Mouse (Mus musculus): Measurements from ENCODE around the gene Tdp2. TPM values are rescaled to one million over a fixed set of nuclear protein-coding genes. Genes with fewer than 3 reads are reported as not detected.
A peak's percentile ranks its signal among the peaks of the same experiment; 100 is the strongest.

Gene Tdp2
- polyA plus RNA-seq, 1 experiment from 2014 or later: 75.0 TPM

DNA sequence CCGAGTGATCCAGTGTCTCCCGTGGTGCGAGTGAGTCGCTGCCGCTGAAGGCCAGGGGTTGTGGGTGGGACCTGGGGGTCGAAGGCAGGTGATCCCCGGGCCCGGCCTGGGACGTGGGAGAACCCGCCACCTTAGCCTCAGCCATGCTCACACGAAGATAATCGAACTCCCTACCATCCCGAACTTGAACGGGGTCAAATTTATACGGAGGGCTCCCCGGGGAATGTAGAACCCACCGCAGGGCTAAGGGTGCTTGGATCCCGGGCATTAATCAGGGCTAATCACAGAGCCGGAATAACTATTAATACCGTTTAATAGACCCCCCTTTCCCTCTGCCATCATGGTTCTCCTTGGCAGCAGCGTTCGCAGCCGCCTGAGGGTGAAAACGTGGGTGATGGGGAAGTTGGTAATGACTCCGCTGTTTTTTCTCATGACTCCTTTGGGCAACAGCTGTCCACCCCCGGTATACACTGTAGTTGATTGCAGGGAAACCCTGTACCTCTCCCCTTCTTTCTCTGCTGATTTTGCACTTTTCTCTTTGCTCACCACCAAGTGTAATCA lies 29.3 kb upstream of the Tdp2 start:
- peak overlapping the region; percentile 100 for H3K4me3 ChIP-seq (replicated peaks)
- H3K27me3 ChIP-seq: no peaks in the 10 kb centered on the region
- H3K9ac ChIP-seq: peak overlapping the region; percentile 99
- no peak for ATAC-seq (ENCODE audit: low FRiP score)
- peak overlapping the region; percentile 99 for H3K27ac ChIP-seq
- peak overlapping the region; percentile 82 for H3K4me2 ChIP-seq
- H3K9me3 ChIP-seq: no peaks in the 10 kb centered on the region
- peaks cover 26% of the 10 kb centered on the region for H3K4me1 ChIP-seq
- WGBS: under 1% methylated on average over 26 of the region's 26 CpGs
- H3K36me3 ChIP-seq (replicated peaks): peaks cover 13% of the 10 kb centered on the region

DNA sequence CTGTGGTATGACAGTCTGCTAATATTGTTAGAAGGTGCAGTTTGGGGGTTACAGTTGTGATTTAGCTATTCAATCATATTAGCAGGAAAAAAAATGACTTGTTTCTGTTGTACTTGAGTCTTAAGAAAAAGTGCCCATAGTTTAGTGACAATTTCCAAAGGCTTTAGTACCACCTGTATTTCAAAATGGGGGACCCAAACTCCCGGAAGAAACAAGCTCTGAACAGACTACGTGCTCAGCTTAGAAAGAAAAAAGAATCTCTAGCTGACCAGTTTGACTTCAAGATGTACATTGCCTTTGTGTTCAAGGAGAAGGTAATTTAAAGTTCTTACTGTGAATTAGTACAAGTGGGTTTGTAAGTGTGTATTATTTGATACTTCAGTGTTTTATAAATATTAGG lies 28.3 kb upstream of the Tdp2 start:
- 21% methylated on average over 2 of the region's 2 CpGs for WGBS
- Histone ChIP-seq H3K4me3 (replicated peaks) (peak overlapping the region; percentile 100), H3K4me2 (peak overlapping the region; percentile 82), H3K9ac (peak overlapping the region; percentile 99), H3K4me1 (peaks cover 26% of the 10 kb centered on the region), H3K27me3 (no peaks in the 10 kb centered on the region), H3K9me3 (no peaks in the 10 kb centered on the region), H3K27ac (no peak overlapping the region), H3K36me3 (replicated peaks) (peaks cover 23% of the 10 kb centered on the region)
- no peak for ATAC-seq (ENCODE audit: low FRiP score)

DNA sequence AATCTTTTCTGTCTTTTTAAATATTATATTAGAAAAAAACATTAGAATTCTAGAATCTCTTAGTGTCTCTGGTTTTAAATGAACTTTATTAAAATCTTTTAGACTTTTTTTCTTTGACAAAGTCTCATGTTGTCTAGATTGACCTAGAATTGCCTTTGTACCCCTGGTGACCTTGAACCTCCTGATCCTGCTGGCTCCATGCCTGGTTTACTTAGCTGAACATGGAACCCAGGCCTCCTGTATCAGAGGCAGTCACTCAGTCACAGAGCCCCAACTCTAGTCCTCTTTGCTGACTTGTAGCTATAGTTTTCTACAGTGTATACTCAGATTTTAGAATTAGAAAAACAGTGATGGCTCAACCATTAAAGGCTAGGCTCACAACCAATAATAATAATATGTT lies 25.4 kb upstream of the Tdp2 start:
- H3K9ac ChIP-seq: no peak overlapping the region
- no peak for ATAC-seq (ENCODE audit: low FRiP score)
- H3K4me2 ChIP-seq: no peak overlapping the region
- H3K27me3 ChIP-seq: no peaks in the 10 kb centered on the region
- peaks cover 26% of the 10 kb centered on the region for H3K4me1 ChIP-seq
- H3K9me3 ChIP-seq: no peaks in the 10 kb centered on the region
- no peak overlapping the region for H3K4me3 ChIP-seq (replicated peaks)
- no peak overlapping the region for H3K27ac ChIP-seq
- H3K36me3 ChIP-seq (replicated peaks): peaks cover 49% of the 10 kb centered on the region

DNA sequence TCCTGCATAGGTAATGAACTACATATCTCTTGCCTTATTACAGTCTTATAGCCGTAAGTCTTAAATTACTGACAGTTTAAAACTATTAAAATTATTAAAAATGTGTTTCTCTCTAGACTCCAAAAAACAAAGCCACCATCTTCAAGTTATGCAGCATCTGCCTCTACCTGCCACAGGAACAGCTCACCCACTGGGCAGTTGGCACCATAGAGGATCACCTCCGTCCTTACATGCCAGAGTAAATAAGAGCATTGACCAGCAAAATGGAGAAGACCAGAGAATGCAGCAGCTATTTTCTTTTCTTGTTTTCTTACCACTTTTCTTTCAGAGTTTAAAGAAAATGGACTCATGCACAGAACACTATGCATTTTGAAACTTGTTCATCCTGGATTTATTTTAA lies 19.0 kb upstream of the Tdp2 start:
- H3K4me2 ChIP-seq: no peak overlapping the region
- no peak overlapping the region for H3K27ac ChIP-seq
- no peaks in the 10 kb centered on the region for H3K9me3 ChIP-seq
- ATAC-seq (ENCODE audit: low FRiP score): no peak
- no peak overlapping the region for H3K4me3 ChIP-seq (replicated peaks)
- H3K4me1 ChIP-seq: no peaks in the 10 kb centered on the region
- 95% methylated on average over 2 of the region's 2 CpGs for WGBS
- H3K9ac ChIP-seq: no peak overlapping the region
- no peaks in the 10 kb centered on the region for H3K27me3 ChIP-seq
- peaks cover 75% of the 10 kb centered on the region for H3K36me3 ChIP-seq (replicated peaks)

DNA sequence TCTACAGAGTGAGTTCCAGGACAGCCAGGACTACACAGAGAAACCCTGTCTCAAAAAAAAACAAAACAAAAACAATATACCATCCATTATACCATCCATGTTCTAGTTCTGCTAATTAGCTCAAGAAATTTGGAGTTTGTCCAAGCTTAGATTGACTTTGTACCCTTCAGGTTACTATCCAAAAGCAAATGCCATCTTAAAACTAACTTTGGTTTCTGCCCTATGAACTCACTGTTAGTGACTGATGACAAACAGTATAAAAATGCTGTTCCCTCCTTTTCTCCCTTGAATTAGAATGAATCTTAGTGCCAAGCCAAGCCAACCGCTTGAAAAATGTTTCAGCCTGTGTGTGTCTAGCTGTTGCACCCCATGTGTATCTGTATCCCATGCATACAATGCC lies 16.9 kb upstream of the Tdp2 start:
- Histone ChIP-seq H3K9ac (no peak overlapping the region), H3K27me3 (no peaks in the 10 kb centered on the region), H3K9me3 (no peaks in the 10 kb centered on the region), H3K4me2 (no peak overlapping the region), H3K36me3 (replicated peaks) (peaks cover 65% of the 10 kb centered on the region), H3K4me1 (no peaks in the 10 kb centered on the region), H3K27ac (no peak overlapping the region), H3K4me3 (replicated peaks) (no peak overlapping the region)
- no peak for ATAC-seq (ENCODE audit: low FRiP score)
- WGBS: 78% methylated on average over 1 of the region's 1 CpGs

DNA sequence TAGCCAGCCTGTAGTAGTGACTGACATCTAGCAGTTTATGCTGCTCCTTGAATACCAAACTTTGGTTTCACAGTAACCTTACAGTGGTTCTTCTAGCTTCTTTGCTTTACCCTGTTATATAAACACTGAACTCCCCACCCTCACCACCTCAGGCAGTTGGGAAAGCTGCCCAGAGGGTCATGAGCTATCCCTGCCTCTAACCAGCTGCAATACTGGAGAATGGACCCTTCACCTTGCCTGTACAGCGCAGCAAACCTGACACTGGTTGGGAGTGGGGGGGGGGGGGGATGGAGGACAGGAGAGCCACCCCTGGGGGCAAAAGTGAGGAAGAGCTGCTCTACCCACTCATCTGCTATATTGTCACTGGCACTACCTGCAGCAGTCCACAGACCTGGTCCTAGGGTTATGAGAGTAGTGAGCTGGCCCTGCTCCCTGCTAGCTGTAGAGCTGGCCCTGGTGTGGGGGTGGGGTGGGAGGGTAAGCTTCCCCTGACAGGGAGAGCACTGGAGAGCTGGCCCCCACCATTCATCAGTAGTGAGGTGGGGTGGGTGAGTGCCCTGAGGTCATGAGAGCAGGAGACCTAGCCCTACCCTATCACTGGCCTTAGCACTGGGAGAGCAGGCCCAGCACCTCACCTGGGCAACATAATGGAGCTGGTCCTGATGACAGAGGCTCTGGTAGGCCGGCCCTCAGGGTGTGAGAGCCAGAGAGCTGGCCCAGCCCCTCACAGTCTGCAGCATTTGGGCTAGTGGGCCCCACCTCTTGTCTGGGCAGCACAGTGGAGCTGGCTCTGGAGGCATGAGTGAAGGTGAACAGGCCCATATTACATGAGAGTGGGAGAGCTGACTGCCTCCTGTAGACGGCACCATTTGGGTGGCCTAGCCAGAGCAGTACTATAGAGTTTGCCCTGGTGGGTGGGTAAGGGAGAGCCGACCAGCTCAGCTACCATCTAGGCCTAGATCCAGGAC lies 15.1 kb upstream of the Tdp2 start:
- Histone ChIP-seq H3K27ac (no peak overlapping the region), H3K36me3 (replicated peaks) (peaks cover 47% of the 10 kb centered on the region), H3K4me1 (no peaks in the 10 kb centered on the region), H3K27me3 (no peaks in the 10 kb centered on the region), H3K9ac (no peak overlapping the region), H3K9me3 (no peaks in the 10 kb centered on the region), H3K4me2 (no peak overlapping the region), H3K4me3 (replicated peaks) (no peak overlapping the region)
- WGBS: 79% methylated on average over 4 of the region's 4 CpGs
- peak; percentile 71 for ATAC-seq (ENCODE audit: low FRiP score)

DNA sequence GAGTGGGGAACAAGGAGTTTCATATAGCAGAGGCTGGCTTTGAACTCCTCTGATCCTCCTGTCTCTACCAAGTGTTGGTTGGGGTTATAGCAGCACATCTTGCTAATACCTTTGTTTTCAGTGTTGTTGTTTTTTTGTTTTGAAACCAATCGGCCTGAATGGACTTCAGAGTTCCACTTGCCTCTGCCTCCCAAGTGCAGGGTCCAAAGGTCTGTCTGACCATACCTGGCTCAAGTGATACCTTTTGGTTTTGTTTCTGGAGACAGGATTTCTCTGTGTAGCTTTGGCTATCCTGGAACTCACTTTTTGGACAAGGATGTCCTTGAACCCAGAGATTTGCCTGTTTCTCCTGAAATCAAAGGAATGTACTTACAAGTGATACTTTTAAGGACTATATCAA lies 11.5 kb upstream of the Tdp2 start:
- WGBS: 65% methylated on average over 1 of the region's 1 CpGs
- no peaks in the 10 kb centered on the region for H3K27me3 ChIP-seq
- no peak overlapping the region for H3K27ac ChIP-seq
- ATAC-seq (ENCODE audit: low FRiP score): no peak
- no peaks in the 10 kb centered on the region for H3K9me3 ChIP-seq
- H3K4me3 ChIP-seq (replicated peaks): no peak overlapping the region
- H3K4me1 ChIP-seq: no peaks in the 10 kb centered on the region
- H3K4me2 ChIP-seq: no peak overlapping the region
- H3K9ac ChIP-seq: no peak overlapping the region
- peaks cover 20% of the 10 kb centered on the region for H3K36me3 ChIP-seq (replicated peaks)

DNA sequence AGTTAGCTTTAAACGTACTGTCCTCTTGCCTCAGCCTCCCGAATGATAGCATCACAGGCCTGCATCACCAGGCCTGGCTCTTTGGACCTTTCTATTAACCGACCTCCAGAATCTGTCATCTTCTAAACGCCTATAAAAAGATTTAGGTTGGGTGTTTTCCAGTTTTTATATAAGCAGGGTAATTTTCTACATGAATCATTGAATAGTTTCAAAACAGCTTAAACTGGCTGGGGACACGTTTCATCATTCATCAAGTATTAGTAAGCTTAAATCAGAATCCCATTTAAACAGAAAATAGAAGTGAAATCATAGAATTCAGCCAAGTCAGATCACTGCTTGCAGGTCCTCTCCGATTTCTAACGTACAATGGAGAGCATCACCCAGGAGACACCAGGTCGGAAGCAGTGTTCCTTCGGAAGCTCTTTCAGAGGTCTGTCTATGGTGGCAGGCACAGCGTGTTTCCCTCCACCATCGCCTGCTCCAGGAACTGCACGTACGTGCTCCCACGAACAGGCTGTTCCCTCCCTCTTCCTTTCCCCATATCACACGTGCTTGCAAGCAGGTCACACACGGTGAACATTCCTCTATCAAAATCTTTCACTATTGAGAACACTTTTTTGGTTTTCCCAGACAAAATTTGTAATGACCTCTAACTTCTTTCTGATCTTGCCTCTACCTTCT lies 8.7 kb upstream of the Tdp2 start:
- Histone ChIP-seq H3K4me2 (no peak overlapping the region), H3K4me3 (replicated peaks) (no peak overlapping the region), H3K27ac (no peak overlapping the region), H3K4me1 (no peaks in the 10 kb centered on the region), H3K9ac (no peak overlapping the region), H3K36me3 (replicated peaks) (0 out of 2 replicates have a peak, but pooled peaks cover 8% of the 10 kb centered on the region), H3K27me3 (no peaks in the 10 kb centered on the region), H3K9me3 (no peaks in the 10 kb centered on the region)
- ATAC-seq (ENCODE audit: low FRiP score): no peak
- 93% methylated on average over 16 of the region's 16 CpGs for WGBS

DNA sequence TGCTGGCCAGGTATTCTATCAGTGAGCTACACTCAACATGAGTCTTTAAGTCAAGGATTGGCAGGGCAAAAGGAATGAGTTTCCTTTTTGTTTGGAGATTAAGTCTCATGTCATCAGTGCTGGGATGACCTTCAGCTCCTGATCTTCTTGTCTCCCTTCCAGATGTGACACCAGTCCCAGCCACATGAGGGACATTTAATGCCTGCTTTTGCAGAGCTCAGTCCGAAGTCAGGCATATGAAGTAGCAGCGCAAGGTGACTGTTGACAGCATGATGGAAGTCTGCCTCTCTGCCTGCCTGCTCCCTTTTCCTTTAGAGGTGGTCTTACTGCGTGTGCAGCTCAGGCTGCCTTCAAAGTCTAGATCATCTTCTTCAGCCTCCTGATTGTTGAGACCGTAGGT lies 6.8 kb upstream of the Tdp2 start:
- H3K27ac ChIP-seq: no peak overlapping the region
- H3K9me3 ChIP-seq: no peaks in the 10 kb centered on the region
- H3K4me2 ChIP-seq: no peak overlapping the region
- no peaks in the 10 kb centered on the region for H3K36me3 ChIP-seq (replicated peaks)
- no peak for ATAC-seq (ENCODE audit: low FRiP score)
- H3K4me3 ChIP-seq (replicated peaks): no peak overlapping the region
- H3K9ac ChIP-seq: no peak overlapping the region
- no peaks in the 10 kb centered on the region for H3K4me1 ChIP-seq
- H3K27me3 ChIP-seq: no peaks in the 10 kb centered on the region
- 96% methylated on average over 4 of the region's 4 CpGs for WGBS

DNA sequence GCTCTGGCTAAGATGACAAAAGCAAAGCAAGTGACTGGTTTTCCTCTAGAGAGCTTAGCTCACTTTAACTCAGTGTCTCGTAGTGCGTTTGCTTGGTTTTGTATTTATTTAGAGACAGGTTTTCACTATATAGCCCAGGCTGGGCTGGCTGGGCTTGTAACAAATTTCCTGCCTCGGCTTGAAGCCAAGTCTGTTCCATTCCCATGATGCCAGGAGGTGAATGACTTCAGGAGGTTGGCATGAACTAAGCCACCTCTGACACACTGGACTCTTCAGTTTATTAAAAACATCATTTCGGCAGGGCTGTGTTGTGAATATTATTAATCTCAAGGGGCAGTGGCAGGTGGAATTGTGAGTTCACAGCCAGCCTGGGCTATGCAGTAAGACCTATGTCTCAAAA lies 5.9 kb upstream of the Tdp2 start:
- Histone ChIP-seq H3K4me1 (peaks cover 1% of the 10 kb centered on the region), H3K9ac (no peak overlapping the region), H3K9me3 (no peaks in the 10 kb centered on the region), H3K36me3 (replicated peaks) (no peaks in the 10 kb centered on the region), H3K4me3 (replicated peaks) (no peak overlapping the region), H3K27me3 (no peaks in the 10 kb centered on the region), H3K4me2 (no peak overlapping the region), H3K27ac (no peak overlapping the region)
- WGBS: 92% methylated on average over 4 of the region's 4 CpGs
- no peak for ATAC-seq (ENCODE audit: low FRiP score)

DNA sequence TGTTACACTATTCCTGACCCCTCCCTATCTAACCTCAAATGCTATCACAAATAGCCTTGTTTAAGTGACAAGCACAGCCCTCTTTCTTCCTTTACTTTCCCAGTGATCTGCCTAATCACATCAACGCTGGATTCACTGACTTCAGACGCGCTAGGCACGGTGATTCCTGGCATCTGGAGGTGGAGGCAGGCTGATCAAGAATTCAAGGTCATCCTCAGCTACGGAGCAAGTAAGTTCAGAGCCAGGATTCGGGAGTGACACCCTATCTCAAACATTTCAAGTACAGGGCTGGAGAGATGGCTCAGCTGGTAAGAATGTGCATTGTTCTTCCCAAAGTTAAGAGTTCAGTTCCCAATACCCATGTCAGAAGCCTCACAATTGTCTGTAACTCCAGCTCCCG lies 5.4 kb upstream of the Tdp2 start:
- Histone ChIP-seq H3K27me3 (no peaks in the 10 kb centered on the region), H3K4me1 (peaks cover 4% of the 10 kb centered on the region), H3K36me3 (replicated peaks) (no peaks in the 10 kb centered on the region), H3K27ac (no peak overlapping the region), H3K4me3 (replicated peaks) (no peak overlapping the region), H3K9me3 (no peaks in the 10 kb centered on the region), H3K4me2 (no peak overlapping the region), H3K9ac (no peak overlapping the region)
- WGBS: 85% methylated on average over 7 of the region's 7 CpGs
- ATAC-seq (ENCODE audit: low FRiP score): no peak

DNA sequence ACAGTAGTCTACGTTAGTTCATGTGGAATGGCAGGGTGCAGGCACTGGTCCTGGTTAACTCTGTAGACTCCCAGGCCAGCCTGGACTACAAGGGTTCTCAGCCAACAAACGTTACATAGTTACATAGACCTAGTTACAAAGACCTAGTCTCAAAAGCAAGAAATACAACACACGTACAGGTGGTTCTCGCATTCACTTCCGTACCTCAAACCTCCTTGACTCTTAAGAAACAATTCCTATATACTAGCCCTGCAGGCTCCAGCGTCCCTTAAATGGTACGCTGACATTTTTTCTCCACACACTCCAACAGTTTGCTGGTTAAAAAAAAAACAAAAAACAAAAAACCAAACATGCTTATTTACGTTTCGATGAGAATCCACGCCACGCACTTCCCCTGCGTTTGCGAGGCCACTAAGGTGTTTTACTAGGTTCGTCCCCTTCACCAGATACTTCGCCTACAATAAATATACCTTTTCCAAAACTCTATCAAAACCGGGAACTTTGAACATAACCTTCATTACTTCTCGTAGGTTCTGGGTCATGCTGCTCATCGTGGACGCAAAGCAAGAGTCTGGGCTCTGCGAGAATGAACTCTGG lies 625 bp upstream of the Tdp2 start:
- Histone ChIP-seq H3K36me3 (replicated peaks) (no peaks in the 10 kb centered on the region), H3K27ac (peak overlapping the region; percentile 91), H3K9me3 (no peaks in the 10 kb centered on the region), H3K4me3 (replicated peaks) (peak overlapping the region; percentile 90), H3K4me1 (peaks cover 25% of the 10 kb centered on the region), H3K9ac (peak overlapping the region; percentile 94), H3K27me3 (no peaks in the 10 kb centered on the region), H3K4me2 (peak overlapping the region; percentile 71)
- no peak for ATAC-seq (ENCODE audit: low FRiP score)
- WGBS: 3% methylated on average over 20 of the region's 20 CpGs
